Mouse (Mus musculus) heart, adult 11 months (tissue): ENCODE data around the gene Gm21858.
"Not testable (repeated sequence)": the region's sequence is repeated elsewhere in the genome, so short reads cannot be mapped to it uniquely, and the experiment has no call there.

Experiments used
- DNase-seq: peaks from one replicate; pipeline ENCODE4 v3.0.0; 2022

Gm21858 gene

DNA sequence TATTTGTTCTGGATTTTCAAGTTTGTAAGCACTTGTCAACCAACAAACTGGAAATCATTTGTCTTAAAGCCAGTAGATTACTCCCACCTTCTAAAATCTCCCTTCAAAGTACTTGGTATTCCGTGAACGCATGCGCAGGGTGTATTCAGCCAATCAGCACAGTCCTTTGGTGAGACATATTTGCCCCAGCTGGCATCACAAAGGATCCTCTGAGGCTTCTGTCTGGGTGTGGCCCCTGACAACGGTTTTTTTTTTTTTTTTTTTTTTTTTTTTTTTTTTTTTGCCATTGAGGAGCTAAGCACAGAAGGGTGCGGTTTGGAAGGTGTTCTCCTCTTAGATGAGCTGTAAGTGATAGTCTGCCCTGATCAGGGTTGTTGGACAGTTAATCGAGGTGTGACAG, at the start of gene Gm21858:
Gm21858 (plus strand) TSS at position 301 of the 400 bp plus-strand sequence.
- DNase-seq, result not testable (repeated sequence)
